Mouse (Mus musculus) erythroblast, embryonic 14.5 days (primary cell): ENCODE data around the gene Crebbp. TPM values are rescaled to one million over a fixed set of nuclear protein-coding genes. Genes with fewer than 3 reads are reported as not detected.

Experiments
- H3K27me3 ChIP-seq: 2 replicates; pipeline ENCODE4 v1.6.1; 2012; ENCODE audit warnings: inconsistent platforms; ENCODE audit not compliant: control insufficient read depth
- H3K36me3 ChIP-seq: 2 replicates; pipeline ENCODE4 v1.6.1; 2012; ENCODE audit warnings: mild to moderate bottlenecking, inconsistent platforms; ENCODE audit not compliant: control insufficient read depth
- H3K4me1 ChIP-seq: 2 replicates; pipeline ENCODE4 v1.6.1; 2012; ENCODE audit warnings: inconsistent platforms; ENCODE audit not compliant: control insufficient read depth
- H3K4me3 ChIP-seq: replicated peaks from 2 replicates; pipeline ENCODE3; 2012; ENCODE audit warnings: moderate library complexity, mild to moderate bottlenecking, inconsistent platforms
- H3K9me3 ChIP-seq: 2 replicates; pipeline ENCODE4 v1.6.1; 2012; ENCODE audit warnings: low read length, inconsistent platforms, mixed read lengths; ENCODE audit not compliant: control insufficient read depth
- GATA1 ChIP-seq: IDR thresholded peaks from 2 replicates; pipeline ENCODE4 v1.6.1; 2012; ENCODE audit warnings: low read length, inconsistent platforms, mixed read lengths
- TAL1 ChIP-seq: IDR thresholded peaks from 3 replicates; pipeline ENCODE4 v1.6.1; 2012; ENCODE audit warnings: low read length, inconsistent platforms, mixed read lengths
- polyA plus RNA-seq: library from polyadenylated mRNA; stranded (reverse); fragments of >175 nt; gene quantifications from 2 replicates; pipeline ENCODE4 v1.2.3, GENCODE M21; 2012

Crebbp gene
- polyA plus RNA-seq, 1 experiment: 1.2 TPM

DNA sequence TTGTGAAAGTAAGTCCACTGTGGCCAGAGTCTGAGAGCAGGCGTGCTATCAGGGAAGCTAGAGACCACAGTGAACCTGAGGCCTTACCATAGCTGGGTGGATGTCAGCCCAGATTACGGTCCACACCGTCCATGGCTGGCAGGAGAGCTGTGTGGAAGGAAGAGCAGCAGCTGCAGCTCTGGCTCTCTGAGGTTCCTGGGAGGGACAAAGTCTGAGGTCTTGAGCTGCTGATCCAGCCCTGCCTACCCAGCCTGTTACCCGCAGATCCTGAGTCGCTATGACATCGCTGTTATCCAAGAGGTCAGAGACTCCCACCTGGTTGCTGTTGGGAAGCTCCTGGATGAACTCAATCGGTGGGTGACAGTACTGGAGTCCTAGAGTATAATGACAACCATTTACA is 176.1 kb downstream of the Crebbp start:
- peaks cover 27% of the 10 kb centered on the region for H3K4me1 ChIP-seq
- H3K4me3 ChIP-seq: no peak overlapping the region
- H3K9me3 ChIP-seq: no peaks in the 10 kb centered on the region
- H3K36me3 ChIP-seq: peaks cover 62% of the 10 kb centered on the region
- TF ChIP-seq TAL1 (no peak), GATA1 (no peak)
- H3K27me3 ChIP-seq: no peaks in the 10 kb centered on the region

- H3K9me3 ChIP-seq: no peaks in the 10 kb centered on the region
- no peaks in the 10 kb centered on the region for H3K27me3 ChIP-seq
- no peak within 1 kb of the TSS for H3K4me3 ChIP-seq
- TF ChIP-seq TAL1: no peak
- TF ChIP-seq GATA1: no peak
- H3K4me1 ChIP-seq: peaks cover 33% of the 10 kb centered on the region
- H3K36me3 ChIP-seq: peaks cover 53% of the 10 kb centered on the region
Observed at GRCm38 (mm10) chr16:4036807-4037206, 177.0 kb downstream of the Crebbp start, which contains the start of gene Dnase1. TSS of gene Dnase1 (plus strand) at chr16:4036942.

- TF ChIP-seq GATA1: no peak
- no peak for TF ChIP-seq TAL1
- Histone ChIP-seq H3K36me3 (peaks cover 43% of the 10 kb centered on the region), H3K27me3 (no peaks in the 10 kb centered on the region), H3K4me3 (no peak overlapping the region), H3K4me1 (peaks cover 33% of the 10 kb centered on the region), H3K9me3 (no peaks in the 10 kb centered on the region)
Observed at GRCm38 (mm10) chr16:4035575-4035974, 178.2 kb downstream of the Crebbp start.

DNA sequence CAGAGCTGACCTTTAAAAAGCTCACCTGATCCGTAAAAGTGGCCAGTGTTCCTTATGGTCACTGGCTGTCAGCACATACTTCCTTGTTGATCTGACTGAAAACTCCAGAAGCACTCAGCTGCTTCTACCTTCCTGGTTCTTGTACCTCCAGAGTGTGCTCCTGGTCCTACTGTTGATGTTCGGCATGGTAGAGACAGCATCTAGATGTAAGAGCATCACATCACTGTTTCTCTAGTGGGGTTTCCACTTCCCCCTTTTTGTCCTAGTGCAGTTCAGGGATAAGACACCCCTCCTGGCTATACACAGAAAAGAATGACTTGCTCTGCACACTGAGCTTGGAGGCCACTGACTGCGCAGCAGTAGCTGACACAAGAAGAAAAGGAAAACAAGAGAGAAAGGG is 179.3 kb downstream of the Crebbp start:
- TF ChIP-seq TAL1 (no peak), GATA1 (no peak)
- H3K4me1 ChIP-seq: peaks cover 34% of the 10 kb centered on the region
- H3K27me3 ChIP-seq: no peaks in the 10 kb centered on the region
- peaks cover 32% of the 10 kb centered on the region for H3K36me3 ChIP-seq
- no peaks in the 10 kb centered on the region for H3K9me3 ChIP-seq
- H3K4me3 ChIP-seq: no peak overlapping the region

GRCm38 (mm10) chr16:4033971-4034370 is 179.8 kb downstream of the Crebbp start:
- TF ChIP-seq TAL1: no peak
- no peak for TF ChIP-seq GATA1
- Histone ChIP-seq H3K27me3 (no peaks in the 10 kb centered on the region), H3K36me3 (peaks cover 26% of the 10 kb centered on the region), H3K9me3 (no peaks in the 10 kb centered on the region), H3K4me3 (no peak overlapping the region), H3K4me1 (peaks cover 35% of the 10 kb centered on the region)

DNA sequence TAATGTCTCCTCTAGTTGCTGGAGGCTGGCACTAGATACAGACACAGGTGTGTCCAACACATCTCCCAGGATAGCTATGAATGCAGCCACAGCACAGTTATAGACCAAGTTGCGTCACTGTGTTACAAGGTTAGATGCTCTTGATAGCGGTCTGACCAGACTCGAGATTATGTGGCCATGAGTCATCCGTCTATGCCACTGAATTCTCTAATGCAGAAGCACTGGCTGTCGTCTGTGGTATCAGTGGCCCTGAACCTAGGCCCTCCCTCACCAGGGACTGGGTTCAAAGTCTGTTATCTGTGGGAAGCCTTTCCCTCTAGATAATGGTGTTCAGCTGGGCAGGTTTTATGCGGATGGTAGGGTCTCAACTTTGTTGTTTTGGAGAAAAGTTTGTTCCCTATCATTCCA is 181.5 kb downstream of the Crebbp start:
- H3K4me1 ChIP-seq: peaks cover 35% of the 10 kb centered on the region
- no peaks in the 10 kb centered on the region for H3K9me3 ChIP-seq
- H3K36me3 ChIP-seq: peaks cover 10% of the 10 kb centered on the region
- TF ChIP-seq GATA1 (no peak), TAL1 (no peak)
- no peaks in the 10 kb centered on the region for H3K27me3 ChIP-seq
- no peak overlapping the region for H3K4me3 ChIP-seq

- Histone ChIP-seq H3K9me3 (no peaks in the 10 kb centered on the region), H3K27me3 (no peaks in the 10 kb centered on the region), H3K4me1 (peaks cover 35% of the 10 kb centered on the region), H3K4me3 (no peak overlapping the region), H3K36me3 (peaks cover 4% of the 10 kb centered on the region)
- TF ChIP-seq TAL1 (no peak), GATA1 (no peak)
Observed at GRCm38 (mm10) chr16:4031441-4032274, 182.1 kb downstream of the Crebbp start.

Other genes starting within 250 kb of the Crebbp start
- gene Nlrc3, start 237.4 kb downstream of the Crebbp start, polyA plus RNA-seq: not detected in 2 replicates
- 2.9 and 3.9 TPM in 2 replicates for gene Slx4, start 210.2 kb downstream of the Crebbp start, polyA plus RNA-seq
- not detected in 2 replicates for gene Dnase1, start 177.1 kb downstream of the Crebbp start, polyA plus RNA-seq
- gene Trap1, start 136.2 kb downstream of the Crebbp start, polyA plus RNA-seq: 18.1 and 22.1 TPM in 2 replicates
- 0.02 TPM in 1 of 2 replicates, not detected in the other for gene Adcy9, start 206.5 kb upstream of the Crebbp start, polyA plus RNA-seq